Mouse (Mus musculus) CH12.LX (cell line): ENCODE measurements around the gene Gm9573. TPM values are rescaled to one million over a fixed set of nuclear protein-coding genes. Genes with fewer than 3 reads are reported as not detected.

Experiments used
- DNase-seq: peaks from one replicate; pipeline ENCODE4 v3.0.0-alpha.2; 2013; ENCODE audit errors: extremely low read depth
- H3K27ac ChIP-seq: 2 replicates; pipeline ENCODE4 v1.5.1; 2012; ENCODE audit warnings: low read depth, mild to moderate bottlenecking, control low read depth, moderate library complexity; ENCODE audit not compliant: insufficient read depth
- H3K27me3 ChIP-seq: replicated peaks from 2 replicates; pipeline ENCODE3; 2012; ENCODE audit warnings: inconsistent platforms
- H3K36me3 ChIP-seq, 2 experiments: replicated peaks in 1 of 2; 2 replicates each; pipeline versions ENCODE3 to v1.6.1; 2012; ENCODE audit warnings: inconsistent platforms in 1 of 2, low read length in 1 of 2, mild to moderate bottlenecking in 1 of 2, mixed read lengths in 1 of 2, moderate library complexity in 1 of 2; ENCODE audit not compliant: control insufficient read depth in 1 of 2, insufficient read depth in 1 of 2
- H3K4me1 ChIP-seq, 2 experiments: 2 replicates each; pipeline ENCODE4 v1.6.1; 2012; ENCODE audit warnings: inconsistent platforms in 1 of 2, moderate library complexity in 1 of 2; ENCODE audit not compliant: insufficient read depth in 2 of 2, control insufficient read depth in 1 of 2
- H3K4me2 ChIP-seq: 2 replicates; pipeline ENCODE4 v1.6.1; 2012; ENCODE audit warnings: low read depth, mild to moderate bottlenecking, control low read depth; ENCODE audit not compliant: poor library complexity, insufficient read depth, severe bottlenecking
- H3K4me3 ChIP-seq, 3 experiments: fragments of 150-350 bp in 1 of 3; sonication (generic) in 1 of 3; replicated peaks in 1 of 3; 2 replicates each; pipeline versions ENCODE3 to v1.5.1; 2011 to 2012; ENCODE audit warnings: low read depth in 2 of 3, low read length in 2 of 3, mild to moderate bottlenecking in 2 of 3, moderate library complexity in 2 of 3, control low read depth in 1 of 3, improper control_type of control experiment in 1 of 3, inconsistent platforms in 1 of 3, mixed read lengths in 1 of 3; ENCODE audit not compliant: poor library complexity in 1 of 3
- H3K79me2 ChIP-seq: replicated peaks from 2 replicates; pipeline ENCODE4 v1.6.1; 2012; ENCODE audit warnings: mild to moderate bottlenecking, moderate library complexity; ENCODE audit not compliant: control insufficient read depth, poor library complexity, insufficient read depth, severe bottlenecking; ENCODE audit errors: extremely low read depth
- H3K9ac ChIP-seq: 2 replicates; pipeline ENCODE4 v1.6.1; 2012; ENCODE audit warnings: low read depth, mild to moderate bottlenecking, control low read depth, moderate library complexity; ENCODE audit not compliant: insufficient read depth
- H3K9me3 ChIP-seq: replicated peaks from 2 replicates; pipeline ENCODE3; 2012; ENCODE audit warnings: low read length, inconsistent platforms, mixed read lengths
- BHLHE40 ChIP-seq: IDR thresholded peaks from 2 replicates; pipeline ENCODE4 v1.6.1; 2011; ENCODE audit warnings: mild to moderate bottlenecking, low read depth, low read length, improper control_type of control experiment
- CHD1 ChIP-seq: IDR thresholded peaks from 2 replicates; pipeline ENCODE4 v1.6.1; 2012; ENCODE audit warnings: low read depth, low read length, improper control_type of control experiment, inconsistent platforms
- CHD2 ChIP-seq: IDR thresholded peaks from 2 replicates; pipeline ENCODE4 v1.6.1; 2011; ENCODE audit warnings: low read length, improper control_type of control experiment
- E2F4 ChIP-seq: IDR thresholded peaks from 2 replicates; pipeline ENCODE4 v1.6.1; 2011; ENCODE audit warnings: low read depth, low read length, improper control_type of control experiment; ENCODE audit not compliant: insufficient replicate concordance
- ELF1 ChIP-seq: IDR thresholded peaks from 2 replicates; pipeline ENCODE4 v1.6.1; 2014; ENCODE audit warnings: low read depth, mild to moderate bottlenecking, inconsistent platforms, low read length, improper control_type of control experiment
- EP300 ChIP-seq: IDR thresholded peaks from 2 replicates; pipeline ENCODE4 v1.6.1; 2011; ENCODE audit warnings: low read length, improper control_type of control experiment
- ETS1 ChIP-seq: conservative IDR thresholded peaks from 2 replicates; pipeline ENCODE4 v1.6.1; 2012; ENCODE audit warnings: low read depth, mild to moderate bottlenecking, inconsistent platforms, low read length, improper control_type of control experiment, moderate library complexity
- JUND ChIP-seq: conservative IDR thresholded peaks from 2 replicates; pipeline ENCODE4 v1.6.1; 2011; ENCODE audit warnings: low read depth, low read length, improper control_type of control experiment
- KAT2A ChIP-seq: IDR thresholded peaks from 2 replicates; pipeline ENCODE4 v1.6.1; 2012; ENCODE audit warnings: low read length, improper control_type of control experiment, inconsistent platforms; ENCODE audit not compliant: insufficient replicate concordance
- MAFK ChIP-seq: IDR thresholded peaks from 2 replicates; pipeline ENCODE4 v1.6.1; 2011; ENCODE audit warnings: low read length, improper control_type of control experiment; ENCODE audit not compliant: insufficient replicate concordance
- MAZ ChIP-seq: IDR thresholded peaks from 2 replicates; pipeline ENCODE4 v1.6.1; 2012; ENCODE audit warnings: low read depth, mild to moderate bottlenecking, inconsistent platforms, low read length, improper control_type of control experiment, moderate library complexity
- MEF2A ChIP-seq: IDR thresholded peaks from 2 replicates; pipeline ENCODE4 v1.6.1; 2014; ENCODE audit warnings: low read depth, mild to moderate bottlenecking, inconsistent platforms, low read length, improper control_type of control experiment, borderline replicate concordance
- MYC ChIP-seq: IDR thresholded peaks from 2 replicates; pipeline ENCODE4 v1.6.1; 2011; ENCODE audit warnings: low read depth, mild to moderate bottlenecking, improper control_type of control experiment, low read length
- NELFE ChIP-seq: IDR thresholded peaks from 2 replicates; pipeline ENCODE4 v1.6.1; 2011; ENCODE audit warnings: low read depth, low read length, improper control_type of control experiment
- NRF1 ChIP-seq: IDR thresholded peaks from 2 replicates; pipeline ENCODE4 v1.6.1; 2014; ENCODE audit warnings: low read depth, mild to moderate bottlenecking, inconsistent platforms, low read length, improper control_type of control experiment, moderate library complexity
- POLR2A ChIP-seq: IDR thresholded peaks from 2 replicates; pipeline ENCODE4 v1.6.1; 2011; ENCODE audit warnings: low read depth, mild to moderate bottlenecking, improper control_type of control experiment, low read length
- POLR2AphosphoS2 ChIP-seq: IDR thresholded peaks from 2 replicates; pipeline ENCODE4 v1.6.1; 2011; ENCODE audit warnings: low read depth, low read length, improper control_type of control experiment
- RCOR1 ChIP-seq: conservative IDR thresholded peaks from 2 replicates; pipeline ENCODE4 v1.6.1; 2012; ENCODE audit warnings: low read depth, mild to moderate bottlenecking, inconsistent platforms, low read length, improper control_type of control experiment
- SIN3A ChIP-seq: IDR thresholded peaks from 2 replicates; pipeline ENCODE4 v1.6.1; 2012; ENCODE audit warnings: low read length, improper control_type of control experiment, inconsistent platforms
- TBP ChIP-seq: conservative IDR thresholded peaks from 2 replicates; pipeline ENCODE4 v1.6.1; 2011; ENCODE audit warnings: low read depth, low read length, improper control_type of control experiment
- USF1 ChIP-seq: IDR thresholded peaks from 2 replicates; pipeline ENCODE4 v1.6.1; 2014; ENCODE audit warnings: low read depth, mild to moderate bottlenecking, inconsistent platforms, low read length, improper control_type of control experiment
- USF2 ChIP-seq: conservative IDR thresholded peaks from 2 replicates; pipeline ENCODE4 v1.6.1; 2011; ENCODE audit warnings: low read depth, low read length, improper control_type of control experiment
- ZKSCAN1 ChIP-seq: IDR thresholded peaks from 2 replicates; pipeline ENCODE4 v1.6.1; 2012; ENCODE audit warnings: low read depth, inconsistent platforms, low read length, improper control_type of control experiment, borderline replicate concordance
- ZMIZ1 ChIP-seq: IDR thresholded peaks from 2 replicates; pipeline ENCODE4 v1.6.1; 2012; ENCODE audit warnings: low read depth, mild to moderate bottlenecking, inconsistent platforms, low read length, improper control_type of control experiment
- ZNF384 ChIP-seq: IDR thresholded peaks from 2 replicates; pipeline ENCODE4 v1.6.1; 2012; ENCODE audit warnings: low read depth, low read length, improper control_type of control experiment, inconsistent platforms
- dilution Hi-C: fragments of 300-500 bp; cut with MboI; formaldehyde crosslinking; loops from 2 replicates; pipeline ENCODE4 v1.14.3; 2020; ENCODE audit warnings: low sequenced_read_pairs; ENCODE audit not compliant: extremely low pct_unique_long_range_greater_than_20kb, extremely low pct_ligation_motif_present
- in situ Hi-C: fragments of 300-500 bp; cut with MboI; formaldehyde crosslinking; loops from 3 replicates; pipeline ENCODE4 v1.14.3; 2019; ENCODE audit warnings: low sequenced_read_pairs, low pct_ligation_motif_present, low pct_unique_long_range_greater_than_20kb, mixed read lengths
- polyA plus RNA-seq: library from polyadenylated mRNA; unstranded; fragments of >175 nt; gene quantifications from 2 replicates; pipeline ENCODE4 v1.2.1, GENCODE M21; 2012; ENCODE audit warnings: low read depth; ENCODE audit not compliant: insufficient read length
- total RNA-seq, 2 experiments: library from RNA; depleted of rRNA; stranded (reverse); fragments of 300-350 nt in 1 of 2; fragments of >200 nt in 1 of 2; gene quantifications; 2 replicates each; pipeline ENCODE4 v1.2.3; 2012 to 2014

Gene Gm9573
- total and polyA plus RNA-seq, 3 experiments, result not detected

- Histone ChIP-seq H3K36me3 (peaks cover 16 to 35% of the 10 kb centered on the region in 2 experiments), H3K4me1 (peaks cover 6 to 25% of the 10 kb centered on the region in 2 experiments; a peak in 3 of 4 replicates), H3K27me3 (no peaks in the 10 kb centered on the region), H3K27ac (no peak overlapping the region), H3K9me3 (no peaks in the 10 kb centered on the region), H3K4me3 (no peak overlapping the region), H3K4me2 (no peak overlapping the region), H3K9ac (no peak overlapping the region), H3K79me2 (no peaks in the 10 kb centered on the region)
- no peak for TF ChIP-seq CHD2
- TF ChIP-seq ZMIZ1, result no peak
- TF ChIP-seq NELFE, result no peak
- no peak for TF ChIP-seq USF1
- no peak for TF ChIP-seq RCOR1
- no peak for TF ChIP-seq ZKSCAN1
- DNase-seq, result no peak
- dilution Hi-C loops (no loop called here), in situ Hi-C loops (no loop called here)
Observed at GRCm38 (mm10) chr17:35671846-35672245, 45.4 kb upstream of the Gm9573 start.

- Histone ChIP-seq H3K27ac (no peak overlapping the region), H3K9me3 (no peaks in the 10 kb centered on the region), H3K4me3 (no peak overlapping the region), H3K27me3 (no peaks in the 10 kb centered on the region), H3K4me2 (no peak overlapping the region), H3K4me1 (peaks cover 13 to 36% of the 10 kb centered on the region in 2 experiments), H3K36me3 (peaks cover 27 to 49% of the 10 kb centered on the region in 2 experiments), H3K9ac (no peak overlapping the region), H3K79me2 (no peaks in the 10 kb centered on the region)
- TF ChIP-seq MYC (no peak), ELF1 (no peak), MEF2A (no peak), ETS1 (no peak), ZMIZ1 (no peak), ZNF384 (no peak)
- in situ Hi-C loops (no loop called here), dilution Hi-C loops (no loop called here)
- no peak for DNase-seq
Observed at GRCm38 (mm10) chr17:35669731-35670130, 43.3 kb upstream of the Gm9573 start.

GRCm38 (mm10) chr17:35667334-35668065, 41.1 kb upstream of the Gm9573 start, which contains the start of gene Vars2:
Gene Vars2, minus strand, starts transcription at chr17:35667592.
- H3K4me2 ChIP-seq, result peak within 1 kb of the TSS; percentile 73
- dilution Hi-C loops, result no loop called here
- peak within 1 kb of the TSS; percentile 33 for H3K27ac ChIP-seq
- in situ Hi-C loops, result no loop called here
- peaks cover 46 to 69% of the 10 kb centered on the region in 2 experiments for H3K36me3 ChIP-seq
- H3K9ac ChIP-seq, result peak within 1 kb of the TSS; percentile 80
- peaks cover 8 to 27% of the 10 kb centered on the region in 2 experiments for H3K4me1 ChIP-seq
- no peaks in the 10 kb centered on the region for H3K27me3 ChIP-seq
- no peaks in the 10 kb centered on the region for H3K79me2 ChIP-seq
- H3K9me3 ChIP-seq, result no peaks in the 10 kb centered on the region
- peak within 1 kb of the TSS; percentile 79 to 93 (median 87) for H3K4me3 ChIP-seq
- DNase-seq, result peak; percentile 92
- no peak for TF ChIP-seq CHD1
- peak; percentile 96 for TF ChIP-seq POLR2AphosphoS2
- TF ChIP-seq KAT2A, result no peak
- TF ChIP-seq BHLHE40, result no peak
- no peak for TF ChIP-seq MAFK
- peak; percentile 23; the same call in 1 of the 2 replicates for TF ChIP-seq ELF1
- TF ChIP-seq E2F4, result no peak
- no peak for TF ChIP-seq EP300
- no peak for TF ChIP-seq MAZ
- TF ChIP-seq POLR2A, result peak; percentile 93
- TF ChIP-seq NRF1, result peak; percentile 99
- TF ChIP-seq USF2, result no peak
- no peak for TF ChIP-seq ETS1
- TF ChIP-seq ZKSCAN1, result no peak
- peak; percentile 69 for TF ChIP-seq TBP
- TF ChIP-seq JUND, result no peak
- peak; percentile 78 for TF ChIP-seq MYC
- peak; percentile 80 for TF ChIP-seq SIN3A
